Mouse (Mus musculus) lung, adult 2 months (tissue): ENCODE measurements at regions not wholly inside any gene's neighbourhood (a gene's known extent, or its start where the extent isn't known, plus 50 kb on each side); places are given as distances from the start of the nearest gene placed in this dataset.

Experiments
- CTCF ChIP-seq: fragments of 200-500 bp; IDR thresholded peaks from 2 replicates; pipeline ENCODE4 v1.5.1; 2011; ENCODE audit warnings: mild to moderate bottlenecking, low read length, control low read depth; ENCODE audit not compliant: insufficient read depth
- POLR2A ChIP-seq: fragments of 200-500 bp; IDR thresholded peaks from 2 replicates; pipeline ENCODE4 v1.6.1; 2011; ENCODE audit warnings: low read depth, mild to moderate bottlenecking, control low read depth, low read length, borderline replicate concordance; ENCODE audit errors: extremely low read depth

DNA sequence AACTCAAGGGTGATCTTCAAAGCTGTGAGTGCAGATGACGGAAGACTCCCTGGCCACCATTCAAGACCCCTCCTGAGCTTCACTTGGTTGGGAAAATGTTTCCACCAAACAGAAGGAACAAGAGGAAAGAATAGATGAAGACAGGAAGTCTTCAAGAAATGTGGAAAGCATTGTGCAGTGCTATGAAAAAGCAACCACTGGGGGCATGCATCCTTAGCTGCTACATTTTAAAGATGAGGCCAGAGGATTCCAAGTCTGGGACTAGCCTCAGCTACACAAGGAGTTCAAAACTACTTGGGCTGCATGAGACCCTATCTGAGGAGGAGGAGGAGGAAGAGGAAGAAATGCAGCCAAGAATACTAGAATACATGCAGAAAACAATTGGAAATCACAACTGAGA is 207.6 kb upstream of the Hes1 start:
- TF ChIP-seq POLR2A (no peak), CTCF (no peak)
